Mouse (Mus musculus) E14TG2a.4 (cell line): ENCODE measurements at regions not wholly inside any gene's neighbourhood (a gene's known extent, or its start where the extent isn't known, plus 50 kb on each side); places are given as distances from the start of the nearest gene placed in this dataset.

Experiments used
- CTCF ChIP-seq: conservative IDR thresholded peaks from 2 replicates; pipeline ENCODE4 v1.5.1; 2014; ENCODE audit warnings: low read length
- NANOG ChIP-seq: IDR thresholded peaks from 2 replicates; pipeline ENCODE4 v1.6.1; 2014; ENCODE audit warnings: borderline replicate concordance, low read length, mixed read lengths
- POU5F1 ChIP-seq: IDR thresholded peaks from 2 replicates; pipeline ENCODE4 v1.6.1; 2014; ENCODE audit warnings: low read length, borderline replicate concordance

DNA sequence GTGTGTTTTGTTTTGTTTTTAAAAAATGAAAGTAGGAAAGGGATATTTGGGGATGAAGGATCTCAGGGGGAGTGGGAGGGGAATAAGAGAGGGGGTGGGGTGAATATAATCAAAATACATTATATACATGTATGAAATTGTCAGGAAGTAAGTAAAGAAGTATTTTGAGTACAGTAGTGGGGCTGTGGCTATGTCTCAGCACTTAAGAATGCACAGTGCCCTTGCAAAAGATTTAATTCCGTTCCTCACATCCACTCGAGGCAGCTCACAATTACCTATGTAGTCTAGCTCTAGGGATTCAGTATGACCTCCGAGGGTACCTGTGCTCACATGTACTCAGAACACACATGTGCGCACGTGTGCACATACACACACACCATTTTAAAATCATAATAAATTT is 50.4 kb upstream of the Dock1 start:
- TF ChIP-seq CTCF: no peak
- TF ChIP-seq POU5F1: no peak
- no peak for TF ChIP-seq NANOG
